Mouse (Mus musculus): ENCODE data around the gene Errfi1. TPM values are rescaled to one million over a fixed set of nuclear protein-coding genes. Genes with fewer than 3 reads are reported as not detected.
A peak's percentile ranks its signal among the peaks of the same experiment; 100 is the strongest.
"Not testable (repeated sequence)": the region's sequence is repeated elsewhere in the genome, so short reads cannot be mapped to it uniquely, and the experiment has no call there.

The Errfi1 gene
- polyA plus RNA-seq, 2 experiments from 2014 or later = 2.0 to 2.4 TPM

DNA sequence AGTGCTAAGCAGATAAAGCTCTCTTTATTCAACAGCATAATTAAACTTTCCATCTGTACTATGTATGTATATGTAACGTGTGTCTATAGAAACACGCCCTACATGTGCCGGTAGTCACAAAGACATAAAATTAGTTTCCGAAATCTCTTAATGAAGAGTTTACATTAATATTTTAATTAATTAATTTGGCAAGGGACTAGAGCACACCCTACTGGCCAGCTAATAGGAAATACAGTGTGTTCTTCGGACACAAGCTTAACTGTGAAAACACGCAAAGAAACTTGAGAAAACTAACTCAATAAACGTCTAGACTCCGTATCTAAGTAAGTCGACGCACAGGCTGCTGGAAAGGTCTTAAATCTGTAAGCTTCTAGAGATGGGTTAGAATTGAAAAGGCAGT, 3.8 kb upstream of the Errfi1 start:
- no peak for ATAC-seq

DNA sequence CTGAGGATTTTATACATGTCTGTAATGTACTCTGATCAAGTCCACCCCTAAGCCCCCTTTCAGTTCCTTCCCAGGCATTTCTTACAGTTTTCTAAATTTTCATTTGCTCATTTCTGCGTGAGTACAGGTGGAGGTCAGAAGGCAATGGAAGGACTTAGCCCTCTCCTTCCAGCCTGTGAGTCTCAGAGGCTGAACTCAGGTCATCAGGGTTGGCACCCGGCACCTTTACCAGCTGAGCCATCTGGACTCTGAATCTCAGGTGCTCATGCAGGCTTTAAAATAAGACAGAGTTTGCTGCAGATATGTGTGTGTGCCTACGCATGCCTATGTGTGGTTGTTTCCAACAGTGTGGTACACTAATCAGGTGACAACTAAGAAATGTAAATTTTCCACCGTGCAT, 2.8 kb upstream of the Errfi1 start:
- ATAC-seq = no peak

DNA sequence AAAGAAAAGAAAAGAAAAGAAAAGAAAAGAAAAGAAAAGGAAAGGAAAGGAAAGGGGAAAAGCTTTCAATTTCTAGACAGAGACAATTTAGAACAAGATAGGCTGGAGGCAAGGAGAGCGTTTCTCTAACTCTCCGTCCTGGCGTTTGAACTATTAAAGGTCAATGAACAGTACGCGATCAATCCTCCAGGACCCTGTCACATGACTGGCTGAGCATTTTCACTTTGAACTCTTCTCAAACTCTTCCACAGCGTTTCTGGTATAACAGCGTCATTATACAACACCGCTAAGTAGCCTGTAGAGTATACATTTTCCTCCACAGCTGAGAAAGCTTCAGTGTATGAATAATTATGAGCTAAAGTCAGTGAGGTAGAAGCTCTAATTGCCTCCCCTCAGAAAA, 1.7 kb upstream of the Errfi1 start:
- ATAC-seq = no peak

DNA sequence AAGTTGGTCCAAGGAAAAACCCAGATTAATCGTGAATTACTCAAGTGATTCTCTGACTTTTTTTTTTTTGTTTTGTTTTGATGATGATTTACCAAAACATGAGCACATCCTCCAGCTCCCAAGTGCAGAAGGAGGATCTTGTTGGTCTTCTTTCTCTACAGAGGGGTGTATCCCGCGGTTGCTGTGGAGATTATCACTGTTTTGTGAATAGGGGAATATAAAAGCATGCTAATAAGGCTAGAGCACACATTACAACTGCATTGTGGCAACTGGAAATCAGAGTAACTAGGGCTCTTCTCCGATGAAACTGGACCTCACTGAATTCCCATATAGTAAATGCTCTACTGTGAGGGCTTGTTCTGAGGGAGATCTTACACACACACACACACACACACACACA, 1.2 kb upstream of the Errfi1 start:
- ATAC-seq = no peak

DNA sequence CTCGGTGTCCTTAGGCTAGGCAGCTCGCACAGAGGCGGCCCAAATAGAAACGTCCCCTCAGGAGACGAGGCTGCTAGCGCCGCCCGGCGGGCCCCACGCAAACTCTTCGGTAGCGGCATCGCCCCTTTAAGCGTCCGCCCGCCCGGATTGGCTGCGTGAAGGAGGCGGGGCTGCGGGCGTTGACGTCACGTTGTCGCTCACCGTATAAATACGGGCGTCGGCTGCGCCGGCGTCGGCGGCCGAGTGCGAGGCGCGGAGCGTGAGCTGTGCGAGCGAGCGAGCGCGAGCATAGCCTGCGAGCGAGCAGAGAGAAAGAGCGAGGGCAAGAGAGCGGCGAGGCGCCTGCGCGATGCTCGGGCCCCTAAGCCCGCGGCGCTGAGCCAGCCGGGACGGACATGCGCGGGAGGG, 1.1 kb downstream of the Errfi1 start:
- ATAC-seq = peak; percentile 96

DNA sequence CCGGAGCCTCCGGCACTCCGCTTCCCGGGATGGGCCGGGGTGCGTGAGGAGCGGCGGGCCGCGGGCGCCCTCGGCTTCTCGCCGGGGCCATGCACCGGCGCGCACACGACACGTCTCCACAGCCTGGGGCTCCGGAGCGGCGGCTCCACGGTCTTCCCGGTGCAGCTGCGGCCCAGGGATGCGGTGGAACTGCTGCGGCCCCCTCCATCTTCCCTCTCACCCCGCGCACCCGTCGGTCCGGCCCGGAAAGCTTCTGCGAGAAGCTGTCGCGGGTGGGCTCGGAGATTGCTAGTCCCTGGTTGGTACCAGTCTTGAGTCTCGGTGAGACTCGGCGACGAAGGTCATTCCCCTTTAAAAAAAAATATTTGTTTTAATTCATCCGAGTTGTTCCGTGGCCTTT, 1.6 kb downstream of the Errfi1 start:
- ATAC-seq = peak; percentile 5

- no peak for ATAC-seq
Observed at GRCm38 (mm10) chr4:150860526-150860925, 6.8 kb downstream of the Errfi1 start.

DNA sequence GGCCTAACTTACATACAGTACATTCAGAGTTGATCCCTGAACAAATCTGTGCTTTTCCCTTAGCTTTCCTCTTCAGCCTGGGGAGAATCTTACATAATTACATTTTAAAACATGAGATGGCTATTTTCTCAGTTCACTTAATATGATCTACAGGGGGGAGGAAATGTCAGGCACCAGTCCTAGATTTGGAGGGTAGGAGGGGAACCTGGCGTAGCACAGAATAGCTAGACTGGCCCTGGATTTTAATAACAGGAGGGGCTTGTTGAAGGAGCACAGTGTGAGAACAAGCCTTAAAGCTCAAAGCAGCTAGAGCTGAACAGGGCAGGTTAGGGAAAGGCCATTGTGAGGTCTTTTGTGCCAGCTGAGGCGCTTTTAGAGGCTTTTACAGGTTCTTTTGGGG, 7.4 kb downstream of the Errfi1 start:
- no peak for ATAC-seq

GRCm38 (mm10) chr4:150862626-150863375, 9.1 kb downstream of the Errfi1 start:
- no peak for ATAC-seq

DNA sequence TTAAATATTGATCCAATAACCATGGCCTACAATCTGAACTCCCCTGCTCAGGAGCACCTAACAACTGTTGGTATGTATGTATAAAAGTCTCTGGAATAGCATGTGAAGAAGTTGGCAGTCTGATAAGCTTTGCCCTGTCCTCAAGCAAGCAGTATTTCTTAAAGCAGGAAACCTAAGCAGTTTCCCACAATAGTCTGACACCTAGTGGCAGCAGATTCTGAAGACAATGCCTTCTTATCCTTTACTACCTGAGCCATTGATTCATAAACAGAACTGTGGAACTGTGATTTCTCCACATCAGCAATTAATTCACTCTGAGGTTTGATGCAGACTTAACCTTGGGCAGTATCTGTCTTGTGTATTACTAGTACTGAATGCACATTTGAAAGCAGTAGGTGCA, 11.7 kb downstream of the Errfi1 start:
- no peak for ATAC-seq

GRCm38 (mm10) chr4:150866069-150866468, 12.3 kb downstream of the Errfi1 start:
- ATAC-seq = no peak

DNA sequence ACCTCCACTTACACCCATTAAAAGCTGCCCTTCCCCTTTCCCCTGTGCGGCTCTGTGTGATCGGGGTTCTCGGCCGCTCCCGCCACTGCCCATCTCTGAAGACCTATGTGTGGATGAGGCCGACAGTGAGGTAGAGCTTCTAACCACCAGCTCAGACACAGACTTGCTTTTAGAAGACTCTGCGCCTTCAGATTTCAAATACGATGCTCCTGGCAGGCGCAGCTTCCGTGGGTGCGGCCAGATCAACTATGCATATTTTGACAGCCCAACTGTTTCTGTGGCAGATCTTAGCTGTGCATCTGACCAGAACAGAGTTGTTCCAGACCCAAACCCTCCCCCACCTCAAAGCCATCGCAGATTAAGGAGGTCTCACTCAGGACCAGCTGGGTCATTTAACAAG, 12.8 kb downstream of the Errfi1 start:
- no peak for ATAC-seq

GRCm38 (mm10) chr4:150868161-150868560, 14.4 kb downstream of the Errfi1 start:
- no peak for ATAC-seq

GRCm38 (mm10) chr4:150868859-150869258, 15.1 kb downstream of the Errfi1 start:
- no peak for ATAC-seq

DNA sequence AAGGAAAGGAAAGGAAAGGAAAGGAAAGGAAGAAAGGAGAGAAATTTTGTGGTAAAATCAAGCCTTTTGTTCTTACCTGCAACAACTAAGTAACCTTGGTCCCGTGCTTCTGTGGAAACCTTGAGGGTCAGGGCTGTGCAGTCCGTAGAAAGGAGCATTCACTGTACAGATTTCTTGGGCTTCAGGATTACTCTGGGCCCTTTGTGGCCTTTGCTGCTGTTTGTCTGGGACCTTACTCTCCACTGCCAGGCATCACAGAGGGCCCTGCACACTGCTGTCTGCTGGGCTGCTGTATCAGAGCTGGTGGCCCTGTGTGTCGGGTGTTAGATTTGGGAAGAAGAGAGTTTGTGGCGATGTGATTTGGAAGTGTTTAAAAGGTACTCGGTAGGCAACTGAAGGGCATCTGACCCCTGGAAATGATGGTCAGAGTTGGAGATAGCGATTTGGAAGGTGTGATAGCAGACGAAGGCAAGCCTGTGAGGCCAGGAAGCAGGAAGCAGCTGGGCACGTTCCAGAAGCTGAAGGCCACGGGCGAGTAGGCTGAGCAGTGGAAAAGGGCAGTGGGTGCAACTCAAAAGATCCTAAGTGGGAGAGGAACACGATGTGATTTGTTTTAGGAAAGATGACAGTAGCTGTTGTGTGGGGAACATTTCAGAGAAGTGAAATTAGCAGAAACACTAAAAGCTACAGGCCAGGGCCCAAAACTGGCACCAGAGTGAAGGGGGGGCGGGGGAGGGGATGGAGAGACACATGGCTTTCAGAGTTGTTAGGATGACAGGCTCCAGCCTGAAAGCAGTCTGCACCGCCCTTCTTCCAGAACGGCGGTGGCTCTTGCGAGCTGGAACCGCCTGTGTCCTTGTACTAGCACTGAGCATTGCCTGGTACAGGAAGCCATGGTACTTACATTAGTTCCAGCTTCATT, 15.8 kb downstream of the Errfi1 start:
- no peak for ATAC-seq

DNA sequence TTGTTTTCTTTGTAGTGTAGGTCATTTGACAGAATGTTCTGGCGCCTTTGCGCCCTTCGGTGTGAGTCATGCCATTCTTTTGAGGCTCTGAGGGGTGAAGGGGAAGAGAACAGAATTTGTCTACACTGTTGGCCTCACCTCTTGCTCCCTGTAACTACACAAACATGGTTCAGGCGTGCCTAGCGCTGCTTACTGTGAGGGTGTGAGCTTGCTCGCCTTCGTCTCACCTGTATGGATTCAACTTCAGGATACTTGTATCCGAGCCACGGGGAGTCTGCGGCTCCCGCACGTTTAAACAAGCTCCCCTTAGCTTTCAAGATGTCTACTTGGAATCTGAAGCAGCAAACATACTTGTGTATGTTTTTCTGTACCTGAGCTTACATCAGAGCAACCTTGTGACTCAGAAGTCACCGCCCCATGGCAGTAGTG, 17.3 kb downstream of the Errfi1 start:
- no peak for ATAC-seq

GRCm38 (mm10) chr4:150871392-150872138, 17.8 kb downstream of the Errfi1 start:
- ATAC-seq = no peak

GRCm38 (mm10) chr4:150872139-150872651, 18.5 kb downstream of the Errfi1 start:
- no peak for ATAC-seq

- no peak for ATAC-seq
Observed at GRCm38 (mm10) chr4:150872681-150873080, 19.0 kb downstream of the Errfi1 start.

- not testable (repeated sequence) for ATAC-seq
Observed at GRCm38 (mm10) chr4:150874416-150874815, 20.7 kb downstream of the Errfi1 start.

DNA sequence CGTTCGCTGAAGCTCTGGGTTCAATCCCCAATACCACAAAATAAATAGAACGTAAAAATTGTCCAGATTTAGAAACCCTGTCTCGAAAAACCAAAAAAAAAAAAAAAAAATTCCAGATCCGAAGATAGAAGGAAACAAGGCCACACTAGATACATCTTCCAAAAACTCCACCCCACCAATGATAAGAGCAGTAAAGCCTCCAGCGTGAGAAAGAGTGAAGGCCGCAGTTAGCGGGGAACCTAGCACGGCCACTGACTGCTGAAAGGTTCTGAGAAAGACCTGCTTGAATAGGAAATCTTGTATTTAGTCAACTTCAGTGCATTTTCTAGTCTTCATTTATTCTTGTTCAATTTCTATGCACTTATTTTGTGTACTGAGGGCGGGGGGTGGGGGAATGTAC, 21.7 kb downstream of the Errfi1 start:
- ATAC-seq = no peak

- ATAC-seq = no peak
Observed at GRCm38 (mm10) chr4:150879631-150880030, 25.9 kb downstream of the Errfi1 start.

DNA sequence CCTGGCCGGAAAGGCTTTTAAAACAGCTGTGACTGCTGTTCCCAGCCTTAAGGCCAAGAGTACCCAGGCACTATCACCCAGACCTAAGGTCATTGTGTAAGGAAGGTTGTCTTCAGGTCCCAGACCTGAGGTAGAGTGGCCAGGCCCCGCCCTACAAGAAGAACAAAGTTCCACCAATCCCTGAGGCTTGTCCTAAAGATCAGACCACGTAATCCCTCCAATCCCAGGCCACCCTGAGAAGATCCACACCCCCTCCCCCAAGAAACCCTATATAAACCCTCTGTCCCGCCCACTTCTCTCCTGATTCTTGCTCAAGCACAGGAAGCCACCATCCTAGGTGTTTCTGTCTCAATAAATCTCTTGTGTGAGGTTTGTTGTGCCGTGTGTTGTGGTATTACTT, 26.6 kb downstream of the Errfi1 start:
- no peak for ATAC-seq

Data from activated CD4-positive, CD25-positive, alpha-beta regulatory T cell, adult 4 months (primary cell).